Mouse (Mus musculus): ENCODE results near the gene Phip. TPM values are rescaled to one million over a fixed set of nuclear protein-coding genes. Genes with fewer than 3 reads are reported as not detected.

Gene Phip
- polyA plus RNA-seq, 1 experiment = 2.9 TPM

- no peak overlapping the region for H3K27ac ChIP-seq (ENCODE audit: insufficient read depth, low read depth, low read length)
- 98% methylated on average over 6 of the region's 6 CpGs for WGBS
- H3K4me3 ChIP-seq (ENCODE audit: insufficient read depth, low read depth, low read length) = no peak overlapping the region
- no peaks in the 10 kb centered on the region for H3K36me3 ChIP-seq (ENCODE audit: control insufficient read depth, insufficient read depth, low read length)
- no peak for TF ChIP-seq POLR2A (IDR thresholded peaks at IDR 0.05; ENCODE audit: low read depth, low read length)
- TF ChIP-seq CTCF (conservative IDR thresholded peaks at IDR 0.05; ENCODE audit: insufficient read depth, insufficient read length, low read depth, low read length) = no peak
- DNase-seq = no peak
- H3K4me1 ChIP-seq (ENCODE audit: control insufficient read depth, insufficient read depth, low read length) = no peaks in the 10 kb centered on the region
- H3K27me3 ChIP-seq (replicated peaks; ENCODE audit: control insufficient read depth, insufficient read depth, low read length) = no peaks in the 10 kb centered on the region
Measured at GRCm38 (mm10) chr9:82826426-82826825, 148.9 kb downstream of the Phip start.

Other genes with a start within 250 kb of the Phip start
- gene Irak1bp1, start 146.0 kb downstream of the Phip start, polyA plus RNA-seq (2012; rRNA removed) = 11.6 and 14.0 TPM in 2 replicates
- gene Hmgn3, start 171.2 kb upstream of the Phip start, polyA plus RNA-seq (2012; rRNA removed) = 6.5 and 8.7 TPM in 2 replicates